Mouse (Mus musculus): ENCODE results near the gene Pced1b. TPM values are rescaled to one million over a fixed set of nuclear protein-coding genes. Genes with fewer than 3 reads are reported as not detected.
"Not testable (repeated sequence)": the region's sequence is repeated elsewhere in the genome, so short reads cannot be mapped to it uniquely, and the experiment has no call there.

Gene Pced1b
- total RNA-seq, 2 experiments from 2014 or later, result 5.5 to 7.7 TPM

GRCm38 (mm10) chr15:97373203-97374084 is 126.5 kb downstream of the Pced1b start:
- no peak for DNase-seq

- DNase-seq, result no peak
These were observed 127.4 kb downstream of the Pced1b start for GRCm38 (mm10) chr15:97374085-97374844.

GRCm38 (mm10) chr15:97374845-97375720 is 128.2 kb downstream of the Pced1b start:
- no peak for DNase-seq

GRCm38 (mm10) chr15:97376081-97376742 is 129.3 kb downstream of the Pced1b start:
- no peak for DNase-seq

GRCm38 (mm10) chr15:97376792-97377222 is 129.9 kb downstream of the Pced1b start:
- no peak for DNase-seq

GRCm38 (mm10) chr15:97378061-97378460 is 131.2 kb downstream of the Pced1b start:
- DNase-seq, result no peak

GRCm38 (mm10) chr15:97379489-97380304 is 132.8 kb downstream of the Pced1b start:
- DNase-seq, result no peak

- no peak for DNase-seq
These were observed 135.7 kb downstream of the Pced1b start for GRCm38 (mm10) chr15:97382567-97382966.

GRCm38 (mm10) chr15:97383523-97384141 is 136.7 kb downstream of the Pced1b start:
- DNase-seq, result no peak

- no peak for DNase-seq
These were observed 137.5 kb downstream of the Pced1b start for GRCm38 (mm10) chr15:97384170-97385018.

- not testable (repeated sequence) for DNase-seq
These were observed 138.3 kb downstream of the Pced1b start for GRCm38 (mm10) chr15:97385174-97385573.

GRCm38 (mm10) chr15:97387793-97388192 is 140.9 kb downstream of the Pced1b start:
- DNase-seq, result no peak

- DNase-seq, result no peak
These were observed 142.7 kb downstream of the Pced1b start for GRCm38 (mm10) chr15:97389577-97389976.

GRCm38 (mm10) chr15:97390778-97391177 is 143.9 kb downstream of the Pced1b start:
- no peak for DNase-seq

- no peak for DNase-seq
These were observed 144.5 kb downstream of the Pced1b start for GRCm38 (mm10) chr15:97391436-97391835.

- no peak for DNase-seq
These were observed 147.7 kb downstream of the Pced1b start for GRCm38 (mm10) chr15:97394561-97394960.

- DNase-seq, result no peak
These were observed 149.8 kb downstream of the Pced1b start for GRCm38 (mm10) chr15:97396586-97397299.

GRCm38 (mm10) chr15:97397793-97398192 is 150.9 kb downstream of the Pced1b start:
- no peak for DNase-seq

GRCm38 (mm10) chr15:97400866-97401265 is 154.0 kb downstream of the Pced1b start:
- DNase-seq, result no peak
